Mouse (Mus musculus): ENCODE data around the gene Pdzk1. TPM values are rescaled to one million over a fixed set of nuclear protein-coding genes. Genes with fewer than 3 reads are reported as not detected.

Pdzk1 gene
- polyA plus RNA-seq, 1 experiment from 2014 or later: 0.16 TPM

- Histone ChIP-seq H3K9me3 (ENCODE audit: control insufficient read depth, low read length) (no peaks in the 10 kb centered on the region), H3K4me2 (ENCODE audit: low read length) (no peak overlapping the region), H3K27ac (replicated peaks; ENCODE audit: low read depth, low read length) (no peak overlapping the region), H3K27me3 (ENCODE audit: control insufficient read depth, insufficient read depth, low read length) (no peaks in the 10 kb centered on the region), H3K9ac (replicated peaks; ENCODE audit: low read length) (no peak overlapping the region), H3K36me3 (ENCODE audit: control insufficient read depth, insufficient read depth, low read length) (no peaks in the 10 kb centered on the region), H3K4me1 (ENCODE audit: control insufficient read depth, insufficient read depth, low read length) (no peaks in the 10 kb centered on the region), H3K4me3 (replicated peaks; ENCODE audit: low read depth, low read length) (no peak overlapping the region)
- WGBS: 91% methylated on average over 12 of the region's 12 CpGs
- ATAC-seq (ENCODE audit: low FRiP score, low TSS enrichment) (no peak), DNase-seq (no peak)
Measured at GRCm38 (mm10) chr3:96846985-96847384, 17.9 kb downstream of the Pdzk1 start.

- ATAC-seq (ENCODE audit: low FRiP score, low TSS enrichment): no peak
- Histone ChIP-seq H3K27ac (replicated peaks; ENCODE audit: low read depth, low read length) (no peak overlapping the region), H3K27me3 (ENCODE audit: control insufficient read depth, insufficient read depth, low read length) (no peaks in the 10 kb centered on the region), H3K4me3 (replicated peaks; ENCODE audit: low read depth, low read length) (no peak overlapping the region), H3K36me3 (ENCODE audit: control insufficient read depth, insufficient read depth, low read length) (no peaks in the 10 kb centered on the region), H3K4me2 (ENCODE audit: low read length) (no peak overlapping the region), H3K9ac (replicated peaks; ENCODE audit: low read length) (no peak overlapping the region), H3K4me1 (ENCODE audit: control insufficient read depth, insufficient read depth, low read length) (no peaks in the 10 kb centered on the region), H3K9me3 (ENCODE audit: control insufficient read depth, low read length) (no peaks in the 10 kb centered on the region)
- WGBS: 50% methylated on average over 6 of the region's 6 CpGs
- no peak for DNase-seq
Measured at GRCm38 (mm10) chr3:96847661-96848060, 18.6 kb downstream of the Pdzk1 start.

DNA sequence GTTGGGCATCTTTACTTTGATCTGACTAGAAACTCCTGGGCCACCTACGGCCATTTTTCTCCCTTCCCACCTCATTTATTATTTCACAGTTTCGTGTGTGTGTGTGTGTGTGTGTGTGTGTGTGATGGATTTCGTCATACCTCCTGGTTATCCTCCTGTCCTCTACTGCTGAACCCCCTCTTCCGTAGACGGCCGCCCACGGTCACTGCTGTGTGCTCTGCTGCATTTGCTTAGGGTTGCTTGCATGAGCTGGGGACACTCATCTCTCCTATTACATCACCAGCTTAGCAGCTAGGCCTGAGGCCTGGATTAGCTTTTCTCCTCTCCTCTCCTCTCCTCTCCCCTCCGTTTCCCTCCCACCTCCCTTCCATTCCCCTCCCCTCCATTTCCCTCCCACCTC, 19.4 kb downstream of the Pdzk1 start:
- Histone ChIP-seq H3K27me3 (ENCODE audit: control insufficient read depth, insufficient read depth, low read length) (no peaks in the 10 kb centered on the region), H3K4me3 (replicated peaks; ENCODE audit: low read depth, low read length) (no peak overlapping the region), H3K36me3 (ENCODE audit: control insufficient read depth, insufficient read depth, low read length) (no peaks in the 10 kb centered on the region), H3K9ac (replicated peaks; ENCODE audit: low read length) (no peak overlapping the region), H3K4me1 (ENCODE audit: control insufficient read depth, insufficient read depth, low read length) (no peaks in the 10 kb centered on the region), H3K27ac (replicated peaks; ENCODE audit: low read depth, low read length) (no peak overlapping the region), H3K4me2 (ENCODE audit: low read length) (no peak overlapping the region), H3K9me3 (ENCODE audit: control insufficient read depth, low read length) (no peaks in the 10 kb centered on the region)
- ATAC-seq (ENCODE audit: low FRiP score, low TSS enrichment) (no peak), DNase-seq (no peak)
- 89% methylated on average over 7 of the region's 8 CpGs for WGBS

- H3K4me2 ChIP-seq (ENCODE audit: low read length): no peak overlapping the region
- H3K4me1 ChIP-seq (ENCODE audit: control insufficient read depth, insufficient read depth, low read length): no peaks in the 10 kb centered on the region
- WGBS: 94% methylated on average over 2 of the region's 2 CpGs
- ATAC-seq (ENCODE audit: low FRiP score, low TSS enrichment) (no peak), DNase-seq (no peak)
- no peak overlapping the region for H3K27ac ChIP-seq (replicated peaks; ENCODE audit: low read depth, low read length)
- H3K9ac ChIP-seq (replicated peaks; ENCODE audit: low read length): no peak overlapping the region
- H3K9me3 ChIP-seq (ENCODE audit: control insufficient read depth, low read length): no peaks in the 10 kb centered on the region
- no peaks in the 10 kb centered on the region for H3K27me3 ChIP-seq (ENCODE audit: control insufficient read depth, insufficient read depth, low read length)
- H3K36me3 ChIP-seq (ENCODE audit: control insufficient read depth, insufficient read depth, low read length): no peaks in the 10 kb centered on the region
- H3K4me3 ChIP-seq (replicated peaks; ENCODE audit: low read depth, low read length): no peak overlapping the region
Measured at GRCm38 (mm10) chr3:96849168-96849727, 20.2 kb downstream of the Pdzk1 start.

- H3K27me3 ChIP-seq (ENCODE audit: control insufficient read depth, insufficient read depth, low read length): no peaks in the 10 kb centered on the region
- H3K9me3 ChIP-seq (ENCODE audit: control insufficient read depth, low read length): no peaks in the 10 kb centered on the region
- no peak overlapping the region for H3K9ac ChIP-seq (replicated peaks; ENCODE audit: low read length)
- 82% methylated on average over 6 of the region's 6 CpGs for WGBS
- no peak overlapping the region for H3K4me3 ChIP-seq (replicated peaks; ENCODE audit: low read depth, low read length)
- DNase-seq: no peak
- H3K4me1 ChIP-seq (ENCODE audit: control insufficient read depth, insufficient read depth, low read length): no peaks in the 10 kb centered on the region
- no peaks in the 10 kb centered on the region for H3K36me3 ChIP-seq (ENCODE audit: control insufficient read depth, insufficient read depth, low read length)
- no peak for ATAC-seq (ENCODE audit: low FRiP score, low TSS enrichment)
- no peak overlapping the region for H3K4me2 ChIP-seq (ENCODE audit: low read length)
- H3K27ac ChIP-seq (replicated peaks; ENCODE audit: low read depth, low read length): no peak overlapping the region
Measured at GRCm38 (mm10) chr3:96852561-96852960, 23.5 kb downstream of the Pdzk1 start.

- Histone ChIP-seq H3K4me1 (ENCODE audit: control insufficient read depth, insufficient read depth, low read length) (no peaks in the 10 kb centered on the region), H3K9me3 (ENCODE audit: control insufficient read depth, low read length) (no peaks in the 10 kb centered on the region), H3K27ac (replicated peaks; ENCODE audit: low read depth, low read length) (no peak overlapping the region), H3K36me3 (ENCODE audit: control insufficient read depth, insufficient read depth, low read length) (no peaks in the 10 kb centered on the region), H3K4me2 (ENCODE audit: low read length) (no peak overlapping the region), H3K9ac (replicated peaks; ENCODE audit: low read length) (no peak overlapping the region), H3K27me3 (ENCODE audit: control insufficient read depth, insufficient read depth, low read length) (no peaks in the 10 kb centered on the region), H3K4me3 (replicated peaks; ENCODE audit: low read depth, low read length) (no peak overlapping the region)
- 88% methylated on average over 4 of the region's 4 CpGs for WGBS
- DNase-seq (no peak), ATAC-seq (ENCODE audit: low FRiP score, low TSS enrichment) (no peak)
Measured at GRCm38 (mm10) chr3:96854376-96854775, 25.3 kb downstream of the Pdzk1 start.

- Histone ChIP-seq H3K27me3 (ENCODE audit: control insufficient read depth, insufficient read depth, low read length) (no peaks in the 10 kb centered on the region), H3K36me3 (ENCODE audit: control insufficient read depth, insufficient read depth, low read length) (no peaks in the 10 kb centered on the region), H3K4me1 (ENCODE audit: control insufficient read depth, insufficient read depth, low read length) (no peaks in the 10 kb centered on the region), H3K27ac (replicated peaks; ENCODE audit: low read depth, low read length) (no peak overlapping the region), H3K9ac (replicated peaks; ENCODE audit: low read length) (no peak overlapping the region), H3K4me3 (replicated peaks; ENCODE audit: low read depth, low read length) (no peak overlapping the region), H3K9me3 (ENCODE audit: control insufficient read depth, low read length) (no peaks in the 10 kb centered on the region), H3K4me2 (ENCODE audit: low read length) (no peak overlapping the region)
- ATAC-seq (ENCODE audit: low FRiP score, low TSS enrichment): no peak
- DNase-seq: no peak
- WGBS: 83% methylated on average over 3 of the region's 3 CpGs
Measured at GRCm38 (mm10) chr3:96855833-96856232, 26.7 kb downstream of the Pdzk1 start.

DNA sequence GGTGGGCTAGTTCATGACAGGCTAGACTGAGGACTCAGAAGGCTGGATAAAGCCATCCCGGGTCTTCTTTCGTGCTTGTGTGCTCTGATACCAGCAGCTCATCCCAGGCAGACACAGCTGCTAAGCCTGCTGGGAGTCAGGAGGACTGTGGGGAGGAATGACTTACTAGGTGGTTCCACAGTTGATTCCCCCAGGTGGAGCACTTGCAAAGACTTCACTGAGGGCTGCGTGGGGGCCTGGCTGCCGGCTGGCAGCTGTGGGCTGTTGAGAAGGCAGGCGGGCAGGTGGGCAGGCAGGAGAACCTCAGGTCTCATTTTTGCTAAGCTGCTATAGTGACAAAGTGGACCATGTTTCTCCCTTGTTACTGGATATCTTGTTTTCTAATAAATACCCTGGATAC, 31.4 kb downstream of the Pdzk1 start:
- DNase-seq (no peak), ATAC-seq (ENCODE audit: low FRiP score, low TSS enrichment) (no peak)
- Histone ChIP-seq H3K9me3 (ENCODE audit: control insufficient read depth, low read length) (no peaks in the 10 kb centered on the region), H3K4me2 (ENCODE audit: low read length) (no peak overlapping the region), H3K9ac (replicated peaks; ENCODE audit: low read length) (no peak overlapping the region), H3K4me1 (ENCODE audit: control insufficient read depth, insufficient read depth, low read length) (no peaks in the 10 kb centered on the region), H3K36me3 (ENCODE audit: control insufficient read depth, insufficient read depth, low read length) (no peaks in the 10 kb centered on the region), H3K27ac (replicated peaks; ENCODE audit: low read depth, low read length) (no peak overlapping the region), H3K4me3 (replicated peaks; ENCODE audit: low read depth, low read length) (no peak overlapping the region), H3K27me3 (ENCODE audit: control insufficient read depth, insufficient read depth, low read length) (no peaks in the 10 kb centered on the region)
- WGBS: 92% methylated on average over 5 of the region's 5 CpGs

DNA sequence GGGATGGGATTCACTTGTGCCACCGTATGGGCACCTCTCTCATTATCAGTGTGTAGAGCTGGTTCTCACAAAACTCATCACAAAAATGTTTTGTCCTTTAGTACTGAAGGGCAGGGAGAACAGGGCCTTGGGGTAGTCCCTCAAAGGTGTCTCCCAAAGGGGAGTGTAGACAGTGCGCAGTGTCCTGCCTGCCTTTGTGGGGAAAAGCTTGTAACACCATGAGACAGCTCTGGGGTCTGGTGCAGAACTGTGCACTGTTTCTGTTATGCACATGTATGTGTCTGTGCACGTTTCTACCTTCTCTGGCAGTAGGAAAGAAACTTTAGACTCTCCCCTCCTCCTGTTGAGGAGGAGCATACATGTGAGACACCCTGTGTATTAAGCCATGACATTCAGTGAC, 38.8 kb downstream of the Pdzk1 start:
- H3K9ac ChIP-seq (replicated peaks; ENCODE audit: low read length): no peak overlapping the region
- DNase-seq (no peak), ATAC-seq (ENCODE audit: low FRiP score, low TSS enrichment) (no peak)
- WGBS: over 99% methylated on average over 3 of the region's 3 CpGs
- H3K27me3 ChIP-seq (ENCODE audit: control insufficient read depth, insufficient read depth, low read length): no peaks in the 10 kb centered on the region
- H3K36me3 ChIP-seq (ENCODE audit: control insufficient read depth, insufficient read depth, low read length): peaks cover 51% of the 10 kb centered on the region
- H3K4me2 ChIP-seq (ENCODE audit: low read length): no peak overlapping the region
- no peaks in the 10 kb centered on the region for H3K9me3 ChIP-seq (ENCODE audit: control insufficient read depth, low read length)
- no peak overlapping the region for H3K27ac ChIP-seq (replicated peaks; ENCODE audit: low read depth, low read length)
- H3K4me3 ChIP-seq (replicated peaks; ENCODE audit: low read depth, low read length): no peak overlapping the region
- no peaks in the 10 kb centered on the region for H3K4me1 ChIP-seq (ENCODE audit: control insufficient read depth, insufficient read depth, low read length)

Data from midbrain, embryonic 14.5 days (tissue).